Mouse (Mus musculus) forebrain, embryonic 16.5 days (tissue): Measurements from ENCODE around the gene Tigit. TPM values are rescaled to one million over a fixed set of nuclear protein-coding genes. Genes with fewer than 3 reads are reported as not detected.

Experiments
- ATAC-seq: fragments of 200-750 bp; cut with Nextera tagmentation; 2 replicates; pipeline ENCODE4 v1.8.0; 2017; ENCODE audit warnings: mild to moderate bottlenecking, moderate library complexity
- H3K27ac ChIP-seq: fragments of 300-500 bp; sonication (generic); 2 replicates; pipeline ENCODE4 v1.5.1; 2014; ENCODE audit warnings: low read length, control low read depth
- H3K27me3 ChIP-seq: fragments of 300-500 bp; sonication (generic); replicated peaks from 2 replicates; pipeline ENCODE4 v1.6.1; 2014; ENCODE audit warnings: low read length; ENCODE audit not compliant: control insufficient read depth, insufficient read depth
- H3K36me3 ChIP-seq: fragments of 300-500 bp; sonication (generic); 2 replicates; pipeline ENCODE4 v1.6.1; 2014; ENCODE audit not compliant: control insufficient read depth, insufficient read depth
- H3K4me1 ChIP-seq: fragments of 300-500 bp; sonication (generic); replicated peaks from 2 replicates; pipeline ENCODE4 v1.6.1; 2014; ENCODE audit warnings: low read length; ENCODE audit not compliant: control insufficient read depth, insufficient read depth
- H3K4me2 ChIP-seq: fragments of 300-500 bp; sonication (generic); 2 replicates; pipeline ENCODE4 v1.6.1; 2014; ENCODE audit warnings: mild to moderate bottlenecking, low read length, control low read depth
- H3K4me3 ChIP-seq: fragments of 300-500 bp; sonication (generic); replicated peaks from 2 replicates; pipeline ENCODE4 v1.5.1; 2014; ENCODE audit warnings: mild to moderate bottlenecking, low read length, control low read depth
- H3K9ac ChIP-seq: fragments of 300-500 bp; sonication (generic); replicated peaks from 2 replicates; pipeline ENCODE4 v1.6.1; 2014; ENCODE audit warnings: low read depth, low read length, control low read depth
- H3K9me3 ChIP-seq: fragments of 300-500 bp; sonication (generic); 2 replicates; pipeline ENCODE4 v1.6.1; 2016; ENCODE audit warnings: low read length; ENCODE audit not compliant: control insufficient read depth
- WGBS: fragments of 180-500 bp; shearing (Covaris S2); extraction: QIAGEN DNeasy Blood & Tissue Kit; methylation state at CpG from one replicate; pipeline ENCODE4 v1.1.7; 2014; 5-methylcytosine and 5-hydroxymethylcytosine counted together
- polyA plus RNA-seq: library from polyadenylated mRNA; unstranded; fragments of >200 nt; fragmentation: Nextera tagmentation; extraction: Ambion mirVana; gene quantifications from 2 replicates; pipeline ENCODE4 v1.2.1, GENCODE M21; 2015

Tigit gene
- polyA plus RNA-seq, 1 experiment from 2014 or later, result not detected

DNA sequence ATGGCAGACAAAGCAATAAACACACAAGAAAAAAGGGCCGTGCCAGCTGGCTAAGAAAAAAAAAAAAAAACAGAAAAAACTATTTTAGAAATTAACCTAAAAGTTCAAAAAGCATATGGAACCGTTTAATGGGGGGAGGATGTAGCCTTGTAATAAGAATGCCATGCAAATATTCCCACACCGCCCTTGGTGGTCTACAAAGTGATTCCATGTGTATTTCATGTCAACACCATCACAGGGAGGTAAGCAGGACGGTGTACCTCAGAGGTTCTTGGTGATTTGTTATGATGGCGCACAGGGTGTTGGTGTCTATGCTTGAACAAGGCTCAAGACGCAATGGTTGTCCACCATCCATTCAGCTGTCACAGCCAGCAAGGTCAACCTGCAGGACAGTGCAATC, 46.6 kb downstream of the Tigit start:
- Histone ChIP-seq H3K9me3 (no peaks in the 10 kb centered on the region), H3K27me3 (no peaks in the 10 kb centered on the region), H3K36me3 (no peaks in the 10 kb centered on the region), H3K27ac (no peak overlapping the region), H3K4me2 (no peak overlapping the region), H3K4me3 (no peak overlapping the region), H3K4me1 (peaks cover 6% of the 10 kb centered on the region), H3K9ac (no peak overlapping the region)
- no peak for ATAC-seq
- 95% methylated on average over 6 of the region's 6 CpGs for WGBS

DNA sequence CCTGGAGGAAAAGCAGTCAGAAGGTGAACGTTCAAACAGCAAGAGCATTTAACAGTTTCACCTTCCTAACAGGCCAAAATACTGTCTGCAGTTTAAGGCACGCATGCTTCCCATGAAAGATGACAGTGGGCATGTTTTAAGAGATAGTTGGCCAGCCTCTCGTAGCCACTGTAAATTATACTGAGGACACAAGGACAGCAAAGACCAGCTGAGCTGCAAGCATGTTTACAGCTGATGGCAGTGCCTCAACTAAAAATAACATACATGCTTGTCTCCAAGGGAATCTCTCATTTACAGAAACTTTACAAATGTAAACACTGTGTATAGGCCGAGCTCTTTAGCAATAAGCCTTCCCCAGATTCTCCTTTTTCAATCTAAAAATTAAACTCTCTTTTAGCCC, 47.6 kb downstream of the Tigit start:
- Histone ChIP-seq H3K9me3 (no peaks in the 10 kb centered on the region), H3K4me3 (no peak overlapping the region), H3K4me1 (peaks cover 6% of the 10 kb centered on the region), H3K9ac (no peak overlapping the region), H3K27ac (no peak overlapping the region), H3K4me2 (no peak overlapping the region), H3K36me3 (no peaks in the 10 kb centered on the region), H3K27me3 (no peaks in the 10 kb centered on the region)
- 85% methylated on average over 4 of the region's 4 CpGs for WGBS
- ATAC-seq, result no peak

DNA sequence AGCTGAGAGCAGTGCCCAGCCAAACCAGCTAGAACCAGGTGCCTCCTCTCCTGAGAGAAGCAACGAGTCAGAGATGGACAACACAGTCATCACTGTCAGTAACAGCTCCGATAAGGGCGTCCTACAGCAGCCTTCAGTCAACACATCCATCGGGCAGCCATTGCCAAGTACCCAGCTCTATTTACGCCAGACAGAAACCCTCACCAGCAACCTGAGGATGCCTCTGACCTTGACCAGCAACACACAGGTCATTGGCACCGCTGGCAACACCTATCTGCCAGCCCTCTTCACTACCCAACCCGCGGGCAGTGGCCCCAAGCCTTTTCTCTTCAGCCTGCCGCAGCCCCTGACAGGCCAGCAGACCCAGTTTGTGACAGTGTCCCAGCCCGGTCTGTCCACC, 53.6 kb downstream of the Tigit start:
- Histone ChIP-seq H3K27ac (no peak overlapping the region), H3K9me3 (0 out of 2 replicates have a peak, but pooled peaks cover 6% of the 10 kb centered on the region), H3K4me3 (no peak overlapping the region), H3K27me3 (no peaks in the 10 kb centered on the region), H3K36me3 (peaks cover 25% of the 10 kb centered on the region), H3K4me2 (no peak overlapping the region), H3K4me1 (no peaks in the 10 kb centered on the region), H3K9ac (no peak overlapping the region)
- WGBS, result 96% methylated on average over 10 of the region's 10 CpGs
- no peak for ATAC-seq

DNA sequence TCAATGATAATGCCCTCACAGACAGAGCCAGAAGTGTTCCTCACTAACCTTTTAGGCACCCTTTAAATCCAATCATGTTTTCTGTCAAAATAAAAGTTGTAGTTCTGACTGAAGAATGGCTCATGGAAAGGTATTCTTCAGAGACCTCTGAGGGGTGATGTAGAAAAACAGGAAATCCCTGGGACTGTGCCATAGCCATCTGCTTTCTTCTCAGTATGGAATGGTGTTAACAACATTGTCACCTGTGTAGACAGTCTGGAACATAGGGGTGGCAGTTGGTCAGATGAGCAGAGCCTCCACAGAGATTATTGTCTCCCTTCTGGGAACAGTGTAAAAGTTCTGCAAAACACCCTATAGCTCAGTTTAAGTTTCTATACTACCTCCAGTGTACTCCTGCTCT, 55.9 kb downstream of the Tigit start:
- Histone ChIP-seq H3K4me2 (no peak overlapping the region), H3K4me3 (no peak overlapping the region), H3K9ac (no peak overlapping the region), H3K9me3 (0 out of 2 replicates have a peak, but pooled peaks cover 6% of the 10 kb centered on the region), H3K27me3 (no peaks in the 10 kb centered on the region), H3K4me1 (peaks cover 14% of the 10 kb centered on the region), H3K36me3 (peaks cover 25% of the 10 kb centered on the region), H3K27ac (no peak overlapping the region)
- no peak for ATAC-seq

DNA sequence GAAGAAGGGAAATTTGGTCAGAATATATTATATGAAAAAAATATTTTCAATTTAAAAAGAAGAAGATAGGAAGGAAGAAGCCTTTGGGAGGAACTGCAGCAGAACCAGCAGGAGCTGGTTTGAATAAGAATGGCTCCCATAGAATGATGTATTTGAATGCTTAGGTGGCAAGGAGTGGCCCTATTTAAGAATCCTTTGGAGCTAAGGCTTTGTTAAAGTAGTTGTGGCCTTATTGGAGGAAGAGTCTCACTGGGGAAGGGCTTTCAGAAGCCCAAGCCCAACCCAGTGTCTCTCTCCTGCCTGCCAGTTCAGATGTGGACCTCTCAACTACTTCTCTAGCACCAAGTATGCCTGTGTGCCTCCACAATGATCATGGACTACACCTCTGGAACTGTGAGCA, 56.9 kb downstream of the Tigit start:
- Histone ChIP-seq H3K4me2 (no peak overlapping the region), H3K27me3 (no peaks in the 10 kb centered on the region), H3K4me1 (peaks cover 14% of the 10 kb centered on the region), H3K36me3 (peaks cover 25% of the 10 kb centered on the region), H3K4me3 (no peak overlapping the region), H3K27ac (no peak overlapping the region), H3K9ac (no peak overlapping the region), H3K9me3 (0 out of 2 replicates have a peak, but pooled peaks cover 6% of the 10 kb centered on the region)
- no peak for ATAC-seq

- Histone ChIP-seq H3K9ac (no peak overlapping the region), H3K36me3 (peaks cover 15% of the 10 kb centered on the region), H3K27me3 (no peaks in the 10 kb centered on the region), H3K4me1 (peaks cover 14% of the 10 kb centered on the region), H3K4me2 (no peak overlapping the region), H3K9me3 (0 out of 2 replicates have a peak, but pooled peaks cover 6% of the 10 kb centered on the region), H3K4me3 (no peak overlapping the region), H3K27ac (peak overlapping the region; percentile 54)
- ATAC-seq, result peak; percentile 48
- WGBS, result 7% methylated on average over 4 of the region's 4 CpGs
Observed at GRCm38 (mm10) chr16:43604399-43605013, 59.4 kb downstream of the Tigit start.

- peak; percentile 77 for ATAC-seq
- 2% methylated on average over 9 of the region's 9 CpGs for WGBS
Observed at GRCm38 (mm10) chr16:43603591-43604141, 60.3 kb downstream of the Tigit start.

GRCm38 (mm10) chr16:43602573-43602972, 61.4 kb downstream of the Tigit start:
- H3K27me3 ChIP-seq, result no peaks in the 10 kb centered on the region
- no peak overlapping the region; the same call in 1 of the 2 replicates for H3K27ac ChIP-seq
- peaks cover 8% of the 10 kb centered on the region for H3K36me3 ChIP-seq
- no peak for ATAC-seq
- H3K9me3 ChIP-seq, result 0 out of 2 replicates have a peak, but pooled peaks cover 2% of the 10 kb centered on the region
- 74% methylated on average over 4 of the region's 4 CpGs for WGBS
- peaks cover 14% of the 10 kb centered on the region for H3K4me1 ChIP-seq
- no peak overlapping the region for H3K9ac ChIP-seq
- H3K4me3 ChIP-seq, result no peak overlapping the region
- H3K4me2 ChIP-seq, result no peak overlapping the region

More at GRCm38 (mm10) chr16:43603591-43604141, 60.3 kb downstream of the Tigit start:
- H3K9me3 ChIP-seq, result 0 out of 2 replicates have a peak, but pooled peaks cover 6% of the 10 kb centered on the region
- H3K27me3 ChIP-seq, result no peaks in the 10 kb centered on the region
- H3K9ac ChIP-seq, result no peak overlapping the region
- no peak overlapping the region for H3K4me2 ChIP-seq
- H3K27ac ChIP-seq, result peak overlapping the region; percentile 54
- peaks cover 14% of the 10 kb centered on the region for H3K4me1 ChIP-seq
- H3K36me3 ChIP-seq, result peaks cover 10% of the 10 kb centered on the region
- no peak overlapping the region for H3K4me3 ChIP-seq

DNA sequence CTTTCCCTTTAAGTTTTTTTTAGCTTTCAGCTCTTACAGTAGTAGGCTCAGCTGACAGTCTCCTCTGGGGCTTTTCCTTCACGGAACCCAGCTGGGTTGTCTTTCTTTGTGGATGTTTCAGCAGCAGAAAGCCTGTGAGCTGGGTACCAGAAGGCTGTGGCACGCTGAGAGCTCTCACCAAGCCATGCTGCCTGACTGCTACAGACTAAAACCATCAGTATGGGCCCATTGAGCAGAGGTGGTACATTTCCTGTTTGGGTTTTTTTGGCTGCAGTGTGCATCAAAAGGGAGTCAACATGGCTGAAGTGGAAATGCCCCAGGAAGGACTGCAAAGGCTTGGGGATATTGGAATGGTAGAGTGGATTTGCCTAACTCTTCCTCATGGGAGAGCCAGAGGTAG, 64.2 kb downstream of the Tigit start:
- Histone ChIP-seq H3K4me1 (peaks cover 13% of the 10 kb centered on the region), H3K9me3 (no peaks in the 10 kb centered on the region), H3K36me3 (peaks cover 6% of the 10 kb centered on the region), H3K4me2 (no peak overlapping the region), H3K27me3 (no peaks in the 10 kb centered on the region), H3K27ac (no peak overlapping the region), H3K9ac (no peak overlapping the region), H3K4me3 (no peak overlapping the region)
- ATAC-seq, result no peak
- 82% methylated on average over 2 of the region's 2 CpGs for WGBS
